In genomic region chr6:125442591-125442990, GRCm38 (mm10) we compare ENCODE assay signal across 18 mouse cellular contexts. TPM values are rescaled to one million over a fixed set of nuclear protein-coding genes. Genes with fewer than 3 reads are reported as not detected.
DNase-seq lines count a peak whose midpoint lies in the region; ATAC-seq and TF ChIP-seq lines count a peak whose summit lies in the region.
"Had no signal": no experiment of that assay in that cellular context is flagged by ENCODE, and none has a peak within 500 bp of the region (broad histone marks: within the 10 kb centered on the region; RNA-seq: fewer than 3 reads in every experiment).

No protein-coding gene starts in this region.

- no peak for TF ChIP-seq POLR2A in ES-Bruce4 (IDR thresholded peaks at IDR 0.05; ENCODE audit: insufficient read depth, low read length)

- H3K4me2 ChIP-seq in heart, embryonic 12.5 days = no peak overlapping the region
- H3K4me2 ChIP-seq: forebrain, embryonic 13.5 days; hindbrain, embryonic 13.5 days had no signal

- no peak for ATAC-seq in heart, embryonic 12.5 days (ENCODE audit: insufficient number of reproducible peaks, low FRiP score)
- ATAC-seq: forebrain, embryonic 13.5 days; hindbrain, postnatal 0 days had no signal

- peak; percentile 98 for TF ChIP-seq EP300 in ES-Bruce4 (IDR thresholded peaks at IDR 0.05; ENCODE audit: insufficient read depth, low read depth, low read length)

- H3K4me3 ChIP-seq in E14TG2a.4 (replicated peaks; ENCODE audit: low read length) (peak overlapping the region; percentile 14; the same call in 1 of the 2 replicates), ES-Bruce4 (ENCODE audit: low read depth, low read length) (no peak overlapping the region)
- no peak overlapping the region for H3K4me3 ChIP-seq in heart, embryonic 12.5 days
- H3K4me3 ChIP-seq: forebrain, embryonic 13.5 days; gastrocnemius, adult 2 months; hindbrain, embryonic 13.5 days had no signal

- H3K4me1 ChIP-seq in E14TG2a.4 (replicated peaks; ENCODE audit: low read depth, low read length) (peaks cover 77% of the 10 kb centered on the region), ES-Bruce4 (ENCODE audit: control insufficient read depth, insufficient read depth, low read length) (peaks cover 12% of the 10 kb centered on the region)
- 0 out of 2 replicates have a peak, but pooled peaks cover 2% of the 10 kb centered on the region for H3K4me1 ChIP-seq in heart, embryonic 12.5 days (replicated peaks)
- H3K4me1 ChIP-seq: forebrain, embryonic 13.5 days; hindbrain, embryonic 13.5 days had no signal

- peaks cover 63% of the 10 kb centered on the region for H3K36me3 ChIP-seq in E14TG2a.4 (ENCODE audit: insufficient read depth, low read length)
- H3K36me3 ChIP-seq in ES-Bruce4 (ENCODE audit: control insufficient read depth, insufficient read depth, low read length, poor library complexity, severe bottlenecking) = no peaks in the 10 kb centered on the region; the same call in 1 of the 2 replicates
- no peaks in the 10 kb centered on the region for H3K36me3 ChIP-seq in heart, embryonic 12.5 days
- H3K36me3 ChIP-seq: hindbrain, embryonic 13.5 days had no signal

- H3K9me3 ChIP-seq in E14TG2a.4 (ENCODE audit: low read length) = peaks cover 28% of the 10 kb centered on the region
- peaks cover 10% of the 10 kb centered on the region; the same call in 1 of the 2 replicates for H3K9me3 ChIP-seq in ES-Bruce4 (replicated peaks; ENCODE audit: control insufficient read depth, insufficient read depth, low read length, poor library complexity, severe bottlenecking)
- H3K9me3 ChIP-seq in heart, embryonic 12.5 days (replicated peaks) = no peaks in the 10 kb centered on the region
- H3K9me3 ChIP-seq: forebrain, embryonic 13.5 days; hindbrain, embryonic 13.5 days had no signal

- peak; percentile 50 for DNase-seq in lung, postnatal 10 days
- no peak for DNase-seq in lung, postnatal 4 days
- DNase-seq in ZHBTc4 (ENCODE audit: low read depth, low spot score) = peak; percentile 88
- DNase-seq in heart, postnatal 14 days = no peak
- DNase-seq: adrenal gland, postnatal 10 days; cerebellum, adult 11-12 months; cerebellum, adult 9-11 months; cerebellum, postnatal 36 days; gastrocnemius, adult 2 months; gastrocnemius, postnatal 25 days; heart, postnatal 10 days; kidney, adult 11 months had no signal

- no peak for TF ChIP-seq CTCF in E14TG2a.4 (conservative IDR thresholded peaks at IDR 0.05; ENCODE audit: low read length)
- TF ChIP-seq CTCF in ES-Bruce4 (IDR thresholded peaks at IDR 0.05; ENCODE audit: low read depth, low read length) = no peak

- peak overlapping the region; percentile 93 for H3K27ac ChIP-seq in ES-Bruce4 (ENCODE audit: insufficient read depth, low read length)
- no peak overlapping the region for H3K27ac ChIP-seq in heart, embryonic 12.5 days (ENCODE audit: poor library complexity, severe bottlenecking)
- H3K27ac ChIP-seq: forebrain, embryonic 13.5 days; gastrocnemius, adult 2 months; hindbrain, embryonic 13.5 days; hindbrain, postnatal 0 days had no signal

- H3K9ac ChIP-seq in ES-Bruce4 (ENCODE audit: low read depth, poor library complexity, severe bottlenecking) = no peak overlapping the region
- H3K9ac ChIP-seq in heart, embryonic 12.5 days = no peak overlapping the region
- H3K9ac ChIP-seq: forebrain, embryonic 13.5 days; hindbrain, embryonic 13.5 days had no signal

- 68% methylated on average over 10 of the region's 10 CpGs for WGBS in heart, embryonic 12.5 days

- intact Hi-C loops in heart, postnatal 14 days (cut with DNase I) = no loop called here

- no peaks in the 10 kb centered on the region for H3K27me3 ChIP-seq in E14TG2a.4 (ENCODE audit: insufficient read depth, low read length)
- H3K27me3 ChIP-seq in ES-Bruce4 (ENCODE audit: control insufficient read depth, insufficient read depth, low read length, poor library complexity, severe bottlenecking) = no peaks in the 10 kb centered on the region
- H3K27me3 ChIP-seq in heart, embryonic 12.5 days (replicated peaks) = no peaks in the 10 kb centered on the region; the same call in 1 of the 2 replicates
- H3K27me3 ChIP-seq: forebrain, embryonic 13.5 days; hindbrain, embryonic 13.5 days had no signal

RNA-seq across cellular contexts. Expression of gene Cd9, which starts 52.0 kb away (rescaled TPM):
- polyA plus RNA-seq in ES-Bruce4 (2011; ENCODE audit: insufficient read depth, insufficient read length, low read depth, missing spikeins) = 417 and 439 TPM in 2 replicates
- polyA plus RNA-seq in heart, embryonic 12.5 days (2016; fragmentation: Nextera tagmentation; extraction: Ambion mirVana) = 73.5 and 73.6 TPM in 2 replicates
- 10 to 100 TPM; 63.4 to 69.8 TPM for total RNA-seq in heart, postnatal 14 days (2021)

Comparison
In these comparisons a context has a peak if more than half of its experiments do, and no peak if none do; other contexts are left out.
1. DNase-seq: peak in lung, postnatal 10 days (single experiment) and ZHBTc4 (single experiment); none in lung, postnatal 4 days (0 of 2) and heart, postnatal 14 days (0 of 2).